Mouse (Mus musculus): ENCODE data around the gene Dip2b. TPM values are rescaled to one million over a fixed set of nuclear protein-coding genes. Genes with fewer than 3 reads are reported as not detected.
A peak's percentile ranks its signal among the peaks of the same experiment; 100 is the strongest.

Dip2b gene
- polyA plus RNA-seq, 1 experiment from 2014 or later, result 18.8 TPM

- ATAC-seq, result no peak
- Histone ChIP-seq H3K4me1 (peaks cover 28% of the 10 kb centered on the region), H3K4me2 (no peak overlapping the region), H3K36me3 (ENCODE audit: poor library complexity, severe bottlenecking) (no peaks in the 10 kb centered on the region), H3K9me3 (replicated peaks) (no peaks in the 10 kb centered on the region), H3K27me3 (no peaks in the 10 kb centered on the region), H3K9ac (no peak overlapping the region), H3K27ac (no peak overlapping the region; the same call in 1 of the 2 replicates), H3K4me3 (no peak overlapping the region)
- WGBS, result 72% methylated on average over 16 of the region's 16 CpGs
These were observed 53.8 kb downstream of the Dip2b start for GRCm38 (mm10) chr15:100092258-100092657.

GRCm38 (mm10) chr15:100096587-100097428, 58.3 kb downstream of the Dip2b start:
- no peak overlapping the region for H3K9ac ChIP-seq
- H3K4me1 ChIP-seq, result peaks cover 32% of the 10 kb centered on the region
- H3K27ac ChIP-seq, result no peak overlapping the region
- H3K36me3 ChIP-seq (ENCODE audit: poor library complexity, severe bottlenecking), result no peaks in the 10 kb centered on the region
- H3K27me3 ChIP-seq, result no peaks in the 10 kb centered on the region
- no peak overlapping the region for H3K4me2 ChIP-seq
- WGBS, result 91% methylated on average over 7 of the region's 7 CpGs
- no peaks in the 10 kb centered on the region for H3K9me3 ChIP-seq (replicated peaks)
- ATAC-seq, result no peak
- H3K4me3 ChIP-seq, result no peak overlapping the region

GRCm38 (mm10) chr15:100100336-100100735, 61.9 kb downstream of the Dip2b start:
- H3K27me3 ChIP-seq, result no peaks in the 10 kb centered on the region
- H3K9ac ChIP-seq, result no peak overlapping the region
- ATAC-seq, result no peak
- H3K4me3 ChIP-seq, result no peak overlapping the region
- no peak overlapping the region for H3K27ac ChIP-seq
- 39% methylated on average over 7 of the region's 7 CpGs for WGBS
- no peaks in the 10 kb centered on the region for H3K36me3 ChIP-seq (ENCODE audit: poor library complexity, severe bottlenecking)
- H3K4me1 ChIP-seq, result peaks cover 30% of the 10 kb centered on the region
- no peak overlapping the region for H3K4me2 ChIP-seq
- no peaks in the 10 kb centered on the region for H3K9me3 ChIP-seq (replicated peaks)

- ATAC-seq, result no peak
These were observed 62.7 kb downstream of the Dip2b start for GRCm38 (mm10) chr15:100101206-100101605.

GRCm38 (mm10) chr15:100104126-100104525, 65.7 kb downstream of the Dip2b start:
- no peak for ATAC-seq
- WGBS, result 84% methylated on average over 2 of the region's 2 CpGs
- H3K9me3 ChIP-seq (replicated peaks), result no peaks in the 10 kb centered on the region
- no peak overlapping the region for H3K4me3 ChIP-seq
- no peak overlapping the region for H3K9ac ChIP-seq
- no peak overlapping the region for H3K27ac ChIP-seq
- no peaks in the 10 kb centered on the region for H3K27me3 ChIP-seq
- peaks cover 45% of the 10 kb centered on the region for H3K4me1 ChIP-seq
- no peaks in the 10 kb centered on the region for H3K36me3 ChIP-seq (ENCODE audit: poor library complexity, severe bottlenecking)
- H3K4me2 ChIP-seq, result no peak overlapping the region

More at GRCm38 (mm10) chr15:100101206-100101605, 62.7 kb downstream of the Dip2b start:
- H3K27ac ChIP-seq, result no peak overlapping the region
- H3K9ac ChIP-seq, result no peak overlapping the region
- H3K27me3 ChIP-seq, result no peaks in the 10 kb centered on the region
- H3K9me3 ChIP-seq (replicated peaks), result no peaks in the 10 kb centered on the region
- H3K36me3 ChIP-seq (ENCODE audit: poor library complexity, severe bottlenecking), result no peaks in the 10 kb centered on the region
- no peak overlapping the region for H3K4me2 ChIP-seq
- no peak overlapping the region for H3K4me3 ChIP-seq
- peaks cover 30% of the 10 kb centered on the region for H3K4me1 ChIP-seq

- Histone ChIP-seq H3K36me3 (ENCODE audit: poor library complexity, severe bottlenecking) (no peaks in the 10 kb centered on the region), H3K4me3 (no peak overlapping the region), H3K27ac (no peak overlapping the region), H3K9ac (no peak overlapping the region), H3K9me3 (replicated peaks) (no peaks in the 10 kb centered on the region), H3K4me2 (no peak overlapping the region), H3K27me3 (no peaks in the 10 kb centered on the region), H3K4me1 (peaks cover 34% of the 10 kb centered on the region)
- no peak for ATAC-seq
- 91% methylated on average over 18 of the region's 18 CpGs for WGBS
These were observed 69.8 kb downstream of the Dip2b start for GRCm38 (mm10) chr15:100108071-100108782.

GRCm38 (mm10) chr15:100109916-100110315, 71.5 kb downstream of the Dip2b start:
- Histone ChIP-seq H3K4me2 (no peak overlapping the region), H3K27ac (no peak overlapping the region), H3K36me3 (ENCODE audit: poor library complexity, severe bottlenecking) (no peaks in the 10 kb centered on the region), H3K9me3 (replicated peaks) (no peaks in the 10 kb centered on the region), H3K4me1 (peaks cover 44% of the 10 kb centered on the region), H3K4me3 (no peak overlapping the region), H3K27me3 (no peaks in the 10 kb centered on the region), H3K9ac (no peak overlapping the region)
- ATAC-seq, result no peak
- 65% methylated on average over 3 of the region's 3 CpGs for WGBS

GRCm38 (mm10) chr15:100111891-100112290, 73.4 kb downstream of the Dip2b start:
- Histone ChIP-seq H3K36me3 (ENCODE audit: poor library complexity, severe bottlenecking) (peaks cover 7% of the 10 kb centered on the region), H3K9ac (no peak overlapping the region), H3K4me2 (no peak overlapping the region), H3K9me3 (replicated peaks) (no peaks in the 10 kb centered on the region), H3K4me1 (peaks cover 42% of the 10 kb centered on the region), H3K27me3 (no peaks in the 10 kb centered on the region), H3K27ac (no peak overlapping the region), H3K4me3 (no peak overlapping the region)
- no peak for ATAC-seq
- WGBS, result 77% methylated on average over 9 of the region's 9 CpGs

- no peak overlapping the region for H3K9ac ChIP-seq
- WGBS, result 93% methylated on average over 9 of the region's 9 CpGs
- H3K27ac ChIP-seq, result peak overlapping the region; percentile 17; the same call in 1 of the 2 replicates
- no peak overlapping the region for H3K4me2 ChIP-seq
- no peak overlapping the region for H3K4me3 ChIP-seq
- H3K27me3 ChIP-seq, result no peaks in the 10 kb centered on the region
- peaks cover 38% of the 10 kb centered on the region for H3K4me1 ChIP-seq
- ATAC-seq, result no peak
- no peaks in the 10 kb centered on the region for H3K9me3 ChIP-seq (replicated peaks)
- peaks cover 12% of the 10 kb centered on the region for H3K36me3 ChIP-seq (ENCODE audit: poor library complexity, severe bottlenecking)
These were observed 74.0 kb downstream of the Dip2b start for GRCm38 (mm10) chr15:100112309-100112966.

GRCm38 (mm10) chr15:100113343-100114275, 75.1 kb downstream of the Dip2b start:
- H3K9me3 ChIP-seq (replicated peaks), result no peaks in the 10 kb centered on the region
- no peaks in the 10 kb centered on the region for H3K27me3 ChIP-seq
- H3K9ac ChIP-seq, result no peak overlapping the region
- peaks cover 24% of the 10 kb centered on the region for H3K36me3 ChIP-seq (ENCODE audit: poor library complexity, severe bottlenecking)
- 25% methylated on average over 10 of the region's 10 CpGs for WGBS
- peaks cover 28% of the 10 kb centered on the region for H3K4me1 ChIP-seq
- no peak overlapping the region for H3K4me3 ChIP-seq
- H3K27ac ChIP-seq, result no peak overlapping the region
- ATAC-seq, result no peak
- H3K4me2 ChIP-seq, result no peak overlapping the region

- H3K4me3 ChIP-seq, result no peak overlapping the region
- no peak overlapping the region for H3K9ac ChIP-seq
- no peaks in the 10 kb centered on the region for H3K27me3 ChIP-seq
- WGBS, result 92% methylated on average over 3 of the region's 3 CpGs
- no peak overlapping the region for H3K4me2 ChIP-seq
- H3K4me1 ChIP-seq, result peaks cover 28% of the 10 kb centered on the region
- ATAC-seq, result no peak
- peaks cover 27% of the 10 kb centered on the region for H3K36me3 ChIP-seq (ENCODE audit: poor library complexity, severe bottlenecking)
- H3K9me3 ChIP-seq (replicated peaks), result no peaks in the 10 kb centered on the region
- H3K27ac ChIP-seq, result no peak overlapping the region
These were observed 77.0 kb downstream of the Dip2b start for GRCm38 (mm10) chr15:100115416-100115815.
